Mouse (Mus musculus): ENCODE measurements around the gene Gm13697. TPM values are rescaled to one million over a fixed set of nuclear protein-coding genes. Genes with fewer than 3 reads are reported as not detected.

The Gm13697 gene
- total RNA-seq, 4 experiments from 2014 or later: 1.4 to 2.0 (median 1.8) TPM

GRCm38 (mm10) chr2:84032505-84032904 is 48.0 kb downstream of the Gm13697 start:
- DNase-seq (ENCODE audit: low spot score in 2 of 2): peak in 1 of 2 experiments; percentile 19

- no peak for DNase-seq (ENCODE audit: low spot score in 2 of 2)
These were observed 51.5 kb downstream of the Gm13697 start for GRCm38 (mm10) chr2:84035997-84036396.

Other genes starting within 250 kb of the Gm13697 start
- 100 to 1,000 TPM; 189 to 234 (median 210) TPM for gene Fam171b, start 172.1 kb upstream of the Gm13697 start, total RNA-seq (2022)
- under 1 TPM in 1 of 4 experiments, not detected in 3; 0.30 TPM for gene Zswim2, start 43.5 kb upstream of the Gm13697 start, total RNA-seq (2022)
- 1 to 10 TPM; 1.4 to 2.0 (median 1.8) TPM for gene Gm13698, start 29.1 kb upstream of the Gm13697 start, total RNA-seq (2022)
- 1 to 10 TPM; 1.4 to 2.0 (median 1.8) TPM for gene Gm13693, start 23.2 kb upstream of the Gm13697 start, total RNA-seq (2022)
- gene Gm13695, start 17.4 kb upstream of the Gm13697 start, total RNA-seq (2022): 1 to 10 TPM in 1 of 4 experiments, not detected in 3; 1.4 TPM
- 1 to 10 TPM; 1.4 to 2.0 (median 1.8) TPM for gene Gm13696, start 11.6 kb upstream of the Gm13697 start, total RNA-seq (2022)
- 1 to 10 TPM; 1.4 to 2.0 (median 1.8) TPM for gene Gm13694, start 5.8 kb upstream of the Gm13697 start, total RNA-seq (2022)
- 1 to 10 TPM; 1.4 to 2.0 (median 1.8) TPM for gene Gm13691, start 5.8 kb downstream of the Gm13697 start, total RNA-seq (2022)

Measured in left cerebral cortex, adult 8-10 months (tissue).